Mouse (Mus musculus): ENCODE data around the gene Zwilch.
"Not testable (repeated sequence)": the region's sequence is repeated elsewhere in the genome, so short reads cannot be mapped to it uniquely, and the experiment has no call there.

The Zwilch gene

DNA sequence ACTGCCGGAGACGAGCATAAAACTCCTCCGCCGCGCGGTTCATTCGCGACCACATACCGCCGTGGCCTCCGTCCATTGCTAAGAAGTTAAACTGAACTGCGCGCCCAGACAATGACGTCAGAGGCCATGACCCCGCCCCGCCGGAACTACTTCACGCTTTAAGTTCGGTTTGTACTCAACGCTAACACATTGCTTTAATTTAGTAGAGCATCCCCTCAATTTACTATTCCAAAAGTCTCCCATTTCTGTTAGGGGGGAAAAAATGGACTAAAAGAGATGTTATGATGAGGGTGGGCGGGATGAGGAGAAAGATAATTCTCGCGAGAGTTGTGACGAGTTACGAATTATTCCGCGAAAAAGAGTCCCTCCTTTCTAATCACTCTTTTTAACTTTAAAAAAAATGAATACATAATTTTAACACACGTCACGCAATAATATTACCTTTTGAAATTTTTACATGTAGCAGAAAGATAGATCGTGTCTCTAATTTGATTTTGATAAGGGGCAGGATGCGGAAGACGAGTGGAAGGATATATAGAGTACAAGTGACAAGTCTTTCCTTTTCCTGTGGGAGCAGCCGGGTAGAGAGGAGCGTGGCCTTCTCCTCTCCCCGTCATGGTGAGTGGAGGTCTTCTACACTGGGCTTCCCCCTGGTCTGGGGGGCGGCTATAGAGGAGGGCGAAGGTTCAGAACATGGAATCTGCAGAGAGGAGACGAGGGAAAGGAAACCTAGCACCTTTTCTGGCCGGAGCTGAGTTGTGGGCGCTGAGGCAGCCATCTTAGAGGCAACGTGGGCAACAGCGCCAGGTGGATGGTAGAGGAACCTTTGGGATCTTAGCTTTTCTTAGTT, at the start of gene Zwilch, which contains the start of gene Rpl4:
TSS of gene Zwilch (minus strand) at position 289 of the 850 bp plus-strand sequence.
TSS of gene Rpl4 (plus strand) at position 560 of the 850 bp plus-strand sequence.
- peak; percentile 83 for DNase-seq

DNA sequence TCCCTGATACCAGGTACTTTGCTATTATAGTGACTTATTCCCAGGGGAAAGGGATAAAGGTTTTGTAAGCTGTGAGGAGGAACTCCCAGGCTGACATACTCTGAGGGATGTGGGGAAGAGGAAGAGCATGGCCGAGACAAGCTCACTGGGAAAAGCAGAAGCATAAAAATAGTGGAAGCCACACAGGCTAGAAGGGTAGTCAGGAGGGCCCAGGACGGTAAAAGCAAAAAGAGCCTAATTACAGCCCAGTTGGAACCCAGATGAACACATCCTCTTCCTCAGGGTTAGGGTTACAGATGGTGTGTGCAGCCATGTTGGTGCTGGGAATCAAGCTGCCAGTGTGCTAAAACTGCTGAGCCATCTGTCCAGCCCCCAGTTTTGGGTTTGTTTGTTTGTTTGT, 49.2 kb upstream of the Zwilch start:
- DNase-seq: no peak

GRCm38 (mm10) chr9:64221480-64221879, 48.6 kb upstream of the Zwilch start:
- DNase-seq: no peak

DNA sequence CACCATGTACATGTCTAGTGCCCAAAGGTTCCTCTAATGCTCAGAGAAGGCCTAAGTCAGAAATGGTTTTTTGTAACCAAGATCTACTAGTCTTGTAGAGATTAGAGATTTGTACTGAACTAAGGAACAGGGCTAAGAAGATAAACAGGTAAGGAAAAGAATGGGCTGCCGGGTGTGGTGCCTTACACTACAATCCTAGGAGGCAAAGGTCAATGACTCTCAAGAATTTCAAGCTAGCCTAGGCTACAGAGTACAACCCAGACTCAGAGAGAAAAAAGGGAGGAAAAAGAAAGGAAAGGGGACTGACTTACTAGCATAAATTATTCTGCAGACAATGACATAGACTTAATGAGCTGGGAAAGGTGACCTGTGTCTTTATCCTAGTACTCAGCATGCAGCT, 47.7 kb upstream of the Zwilch start:
- no peak for DNase-seq

- DNase-seq: no peak
Observed at GRCm38 (mm10) chr9:64219772-64220420, 47.0 kb upstream of the Zwilch start.

GRCm38 (mm10) chr9:64219305-64219704, 46.4 kb upstream of the Zwilch start:
- no peak for DNase-seq

- DNase-seq: no peak
Observed at GRCm38 (mm10) chr9:64217887-64218286, 45.0 kb upstream of the Zwilch start.

- DNase-seq: no peak
Observed at GRCm38 (mm10) chr9:64216641-64217040, 43.7 kb upstream of the Zwilch start.

DNA sequence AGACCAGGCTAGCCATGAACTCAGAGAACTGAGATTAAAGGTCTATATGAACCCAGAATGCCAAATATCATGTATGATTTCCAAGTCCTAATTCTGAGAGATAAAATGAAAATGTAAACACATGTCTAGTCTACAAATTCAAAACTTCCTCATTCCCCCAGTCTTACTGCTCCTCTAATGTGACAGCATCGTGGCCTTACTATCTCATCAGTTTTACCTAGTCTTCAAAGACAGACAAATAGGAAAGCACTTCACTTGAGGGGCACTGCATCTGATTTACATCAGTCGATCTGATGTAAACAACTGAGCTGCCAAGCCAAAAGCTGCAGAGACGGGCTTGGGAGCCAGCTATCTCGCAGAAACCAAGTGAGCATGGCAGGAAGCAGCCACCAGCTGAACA, 43.2 kb upstream of the Zwilch start:
- no peak for DNase-seq

DNA sequence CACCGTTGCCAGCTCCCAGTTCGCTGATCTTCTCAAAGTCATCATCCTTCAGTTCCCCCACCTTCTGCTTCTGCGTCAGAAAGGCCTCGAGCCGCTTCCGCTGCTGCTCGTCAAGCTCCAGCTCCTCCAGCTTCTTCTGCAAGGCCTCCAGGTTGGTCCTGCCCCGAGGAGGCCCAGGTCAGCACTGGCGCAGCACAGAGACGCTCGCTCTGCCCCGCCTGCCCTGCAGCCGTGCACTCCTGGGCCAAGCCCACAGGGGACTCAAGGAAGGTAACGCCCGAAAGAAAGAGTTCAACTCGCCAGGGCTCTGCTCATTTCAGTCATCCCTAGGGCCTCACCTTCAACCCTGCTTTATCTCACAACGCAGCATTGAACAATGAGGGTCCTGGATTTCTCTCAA, 41.5 kb upstream of the Zwilch start:
- no peak for DNase-seq

GRCm38 (mm10) chr9:64207509-64208084, 34.7 kb upstream of the Zwilch start:
- DNase-seq: no peak

GRCm38 (mm10) chr9:64202866-64203265, 30.0 kb upstream of the Zwilch start:
- no peak for DNase-seq

DNA sequence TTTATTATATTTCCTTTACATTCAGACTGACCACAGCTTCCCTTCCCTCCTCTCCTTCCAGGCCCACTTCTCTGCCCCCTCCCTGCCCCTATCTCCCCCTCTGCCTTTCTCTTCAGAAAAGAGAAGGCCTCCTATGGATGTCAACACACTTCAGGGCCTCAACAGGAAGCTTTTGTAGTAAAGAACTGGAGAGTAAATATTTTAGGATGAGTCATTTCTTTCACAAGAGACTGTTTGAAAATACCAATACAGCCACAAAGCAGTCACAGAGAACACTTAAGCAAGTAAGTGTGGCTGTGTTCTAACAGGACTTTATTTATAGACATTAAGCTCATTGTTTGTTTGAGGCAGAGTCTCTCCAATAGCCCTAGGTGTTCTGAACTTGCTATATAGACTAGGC, 29.4 kb upstream of the Zwilch start:
- DNase-seq: no peak

DNA sequence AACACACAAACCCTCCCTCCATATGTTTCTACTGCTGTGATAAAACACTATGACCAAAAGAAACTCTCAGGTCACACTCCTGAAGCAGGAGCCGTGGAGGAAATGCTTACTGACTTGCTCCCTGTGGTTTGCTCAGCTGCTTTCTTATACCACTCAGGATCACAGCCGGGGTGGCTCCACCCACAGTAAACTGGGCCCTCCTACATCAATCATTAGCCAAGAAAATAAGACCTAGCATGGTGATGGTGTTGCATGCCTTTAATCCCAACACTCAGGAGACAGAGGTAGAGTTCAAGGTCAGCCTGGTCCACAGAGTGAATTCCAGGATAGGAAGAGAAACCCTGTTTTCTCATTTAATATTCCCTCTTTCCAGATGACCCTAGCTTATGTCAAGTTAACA, 27.0 kb upstream of the Zwilch start:
- no peak for DNase-seq

DNA sequence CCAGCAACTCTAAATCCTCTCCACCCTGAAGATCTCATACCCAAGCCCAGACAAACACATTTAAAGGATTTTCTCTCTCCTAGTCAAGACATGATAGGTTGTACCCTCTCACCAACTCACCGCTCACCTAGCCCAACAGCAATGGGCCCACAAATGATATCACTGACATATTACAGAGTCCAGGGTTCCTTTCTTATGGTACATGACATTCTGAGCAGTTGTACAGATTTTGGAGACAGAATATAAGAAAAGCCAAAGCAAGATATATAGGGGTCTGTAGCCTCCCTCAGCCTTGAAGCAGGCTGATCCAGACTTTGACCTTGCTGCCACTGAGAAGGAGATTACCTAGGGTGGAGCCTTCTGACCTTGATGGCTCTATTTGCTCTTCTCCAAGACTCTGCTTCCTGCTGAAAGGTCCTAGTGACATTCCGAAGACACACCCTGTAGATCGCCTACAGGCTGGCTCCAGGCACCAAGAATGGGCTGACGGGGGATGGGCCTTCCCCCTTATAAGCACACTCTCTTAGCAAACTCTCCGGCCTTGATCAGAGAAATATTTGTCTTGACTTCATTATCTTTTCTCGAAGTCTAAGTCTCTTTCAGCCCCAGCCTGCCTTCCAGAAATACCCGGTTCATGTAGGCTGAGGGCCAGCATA, 26.0 kb upstream of the Zwilch start:
- not testable (repeated sequence) for DNase-seq

DNA sequence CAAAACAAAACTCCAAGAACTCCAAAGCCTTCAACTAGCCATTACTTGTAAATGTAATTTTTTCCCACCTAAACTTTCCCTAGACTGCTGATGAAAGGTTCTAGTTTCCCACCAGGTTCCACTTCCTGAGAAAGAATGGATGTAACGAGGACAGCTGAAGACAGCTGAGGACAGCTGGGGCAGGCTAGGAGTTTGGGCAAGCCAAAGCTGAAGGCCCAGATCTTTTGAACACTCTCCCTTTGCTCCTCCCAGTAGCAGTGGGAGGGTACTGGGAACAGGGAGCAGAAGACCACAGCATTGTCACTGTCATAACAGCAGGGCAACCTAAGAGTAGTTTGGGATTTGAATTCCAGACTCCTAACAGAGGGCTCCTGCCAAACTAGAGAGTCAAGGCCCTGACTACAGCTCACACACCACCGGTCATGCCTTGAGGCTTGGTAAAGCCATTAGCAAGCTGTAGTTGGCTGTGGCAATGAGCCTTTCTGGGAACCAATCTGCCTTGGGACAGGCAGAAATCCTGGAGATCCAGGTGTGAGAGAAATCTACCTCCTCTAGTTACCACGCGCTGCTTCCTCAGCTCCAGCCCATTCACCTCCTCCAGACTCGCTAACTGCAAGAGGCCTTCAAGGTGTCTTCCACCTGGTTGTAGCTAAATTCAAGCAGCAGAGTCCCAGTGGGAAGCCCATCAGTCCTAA, 25.3 kb upstream of the Zwilch start:
- DNase-seq: no peak

- no peak for DNase-seq
Observed at GRCm38 (mm10) chr9:64197524-64197923, 24.6 kb upstream of the Zwilch start.

DNA sequence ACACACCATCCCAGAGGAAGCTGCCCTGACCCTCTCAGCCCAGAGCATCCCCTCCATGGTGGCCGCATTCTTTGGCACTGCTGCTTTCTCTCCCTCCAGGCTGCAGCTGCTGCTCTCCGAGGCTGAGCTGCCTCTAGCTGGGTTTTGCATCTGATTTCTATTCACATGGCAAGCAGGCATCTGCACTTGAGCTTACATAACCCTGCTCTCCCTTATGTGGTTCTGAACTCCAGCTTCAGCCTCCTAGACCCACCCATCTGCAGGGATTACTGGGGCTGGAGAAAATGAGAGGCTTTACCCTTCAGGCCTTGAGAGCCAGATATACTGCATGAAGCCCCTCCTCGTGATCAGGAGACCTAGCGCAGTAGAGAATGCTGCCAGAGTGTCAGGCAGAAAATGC, 22.6 kb upstream of the Zwilch start:
- no peak for DNase-seq

DNA sequence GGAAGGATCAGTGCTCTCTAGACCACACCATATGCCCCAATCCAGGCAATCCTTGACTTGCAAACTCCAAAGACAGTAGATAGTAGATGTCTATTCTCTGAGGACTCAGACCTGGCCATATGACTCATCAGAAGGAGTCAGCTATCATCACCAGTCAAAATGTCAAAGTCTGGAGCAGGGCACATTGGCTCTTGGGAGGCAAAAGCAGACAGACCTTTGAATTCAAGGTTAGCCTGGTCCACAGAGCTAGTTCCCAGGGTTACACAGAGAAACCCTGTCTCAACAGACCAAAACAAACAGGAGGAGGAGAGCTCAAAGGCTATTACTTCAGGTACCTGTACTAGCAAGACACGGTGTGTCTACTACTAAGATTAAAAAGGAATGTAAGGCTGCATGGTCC, 21.0 kb upstream of the Zwilch start:
- no peak for DNase-seq

DNA sequence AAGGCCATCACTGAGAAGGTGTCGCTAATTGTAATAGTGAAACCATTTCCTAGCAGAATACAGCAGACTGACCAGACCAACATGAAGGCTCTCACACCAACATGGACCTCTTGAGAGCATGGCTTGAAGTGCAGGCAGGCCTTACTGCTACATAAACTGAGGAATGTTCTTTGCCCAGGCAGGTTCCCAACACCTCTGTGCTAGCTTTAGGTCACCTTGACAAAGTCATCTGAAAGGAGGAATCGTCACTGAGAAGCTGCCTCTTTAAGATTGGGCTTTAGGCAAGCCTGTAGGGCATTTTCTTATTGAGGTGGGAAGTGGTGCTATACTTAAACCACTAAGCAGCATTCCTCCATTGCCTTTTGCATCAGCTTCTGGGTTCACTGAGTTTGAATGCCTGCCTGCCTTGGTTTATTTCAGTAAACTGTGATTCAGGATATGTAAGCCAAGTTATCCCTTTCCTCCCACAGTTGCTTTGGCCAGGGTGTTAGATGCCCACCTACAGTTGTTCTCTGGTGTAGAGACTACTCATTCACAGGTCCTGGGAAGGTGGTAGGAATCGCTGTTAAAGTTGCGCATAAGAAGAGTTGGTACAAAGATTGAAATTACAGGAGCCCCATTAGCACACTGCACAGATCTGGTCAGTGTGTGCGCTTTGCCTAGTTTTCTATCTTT, 11.4 kb upstream of the Zwilch start:
- DNase-seq: no peak

DNA sequence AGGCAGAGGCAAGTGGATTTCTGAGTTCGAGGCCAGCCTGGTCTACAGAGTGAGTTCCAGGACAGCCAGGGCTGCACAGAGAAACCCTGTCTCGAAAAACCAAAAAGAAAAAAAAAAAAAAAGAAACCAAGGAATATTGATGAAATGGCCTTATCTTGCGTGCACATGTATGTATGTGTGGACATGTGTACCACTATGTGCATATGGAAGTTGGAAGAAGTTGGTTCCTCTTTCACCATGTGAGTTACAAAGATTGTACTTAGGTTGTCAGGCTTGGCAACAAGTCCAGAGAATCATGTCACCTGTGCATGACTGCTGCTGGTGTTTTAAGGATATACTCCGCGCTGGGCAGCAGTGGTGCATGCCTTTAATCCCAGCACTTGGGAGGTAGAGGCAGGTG, 10.4 kb upstream of the Zwilch start:
- not testable (repeated sequence) for DNase-seq

DNA sequence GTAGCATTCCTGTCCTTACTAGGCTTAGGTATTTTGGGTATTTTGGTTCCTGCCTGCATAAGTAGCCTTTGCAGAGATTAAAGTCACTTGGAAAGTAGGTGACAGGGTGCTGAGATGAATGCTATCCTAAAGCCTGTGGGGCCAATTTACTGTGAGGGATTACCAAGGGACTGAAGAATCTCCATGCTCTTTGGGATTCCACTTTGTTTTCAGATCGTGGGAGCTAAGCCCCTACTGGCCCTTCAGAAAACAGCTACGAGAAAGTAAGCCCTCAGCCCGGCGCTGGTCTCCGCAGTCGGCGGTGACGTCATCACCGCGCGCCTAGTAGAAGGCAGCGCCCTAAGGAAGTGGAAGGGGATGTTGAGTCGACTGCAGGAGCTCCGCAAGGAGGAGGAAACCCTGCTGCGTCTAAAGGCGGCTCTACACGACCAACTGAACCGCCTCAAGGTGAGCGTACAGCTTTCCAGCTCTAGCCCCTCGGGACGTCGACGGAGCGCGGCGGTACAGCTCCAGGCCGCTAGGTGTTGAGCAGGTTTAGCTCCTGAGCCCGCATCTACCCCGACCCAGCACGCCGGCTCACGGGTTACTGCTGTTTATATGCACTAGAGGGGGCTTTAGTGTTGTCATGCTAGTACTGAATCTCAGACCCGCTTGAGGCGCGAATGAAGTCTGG, 6.2 kb upstream of the Zwilch start, which contains the start of gene Snapc5:
TSS of gene Snapc5 (plus strand) at position 301 of the 673 bp plus-strand sequence.
- peak; percentile 91 for DNase-seq
